Mouse (Mus musculus) midbrain, embryonic 11.5 days (tissue): ENCODE data around the gene Gm43951. TPM values are rescaled to one million over a fixed set of nuclear protein-coding genes. Genes with fewer than 3 reads are reported as not detected.

Experiments used
- ATAC-seq: fragments of 200-750 bp; cut with Nextera tagmentation; 2 replicates; pipeline ENCODE4 v1.8.0; 2017; ENCODE audit warnings: moderate TSS enrichment, moderate library complexity; ENCODE audit not compliant: low FRiP score
- DNase-seq: peaks from one replicate; pipeline ENCODE4 v3.0.0; 2015; ENCODE audit warnings: low spot score; ENCODE audit errors: missing footprints
- H3K27ac ChIP-seq: fragments of 300-500 bp; sonication (generic); 2 replicates; pipeline ENCODE4 v1.5.1; 2014; ENCODE audit warnings: low read depth, low read length
- H3K27me3 ChIP-seq: fragments of 300-500 bp; sonication (generic); 2 replicates; pipeline ENCODE4 v1.6.1; 2014; ENCODE audit warnings: mild to moderate bottlenecking, low read length, moderate library complexity, mixed read lengths; ENCODE audit not compliant: control insufficient read depth, insufficient read depth
- H3K36me3 ChIP-seq: fragments of 300-500 bp; sonication (generic); 2 replicates; pipeline ENCODE4 v1.6.1; 2014; ENCODE audit warnings: mild to moderate bottlenecking, low read length, moderate library complexity, mixed read lengths; ENCODE audit not compliant: control insufficient read depth, insufficient read depth
- H3K4me1 ChIP-seq: fragments of 300-500 bp; sonication (generic); 2 replicates; pipeline ENCODE4 v1.6.1; 2014; ENCODE audit warnings: low read length; ENCODE audit not compliant: control insufficient read depth, insufficient read depth
- H3K4me2 ChIP-seq: fragments of 300-500 bp; sonication (generic); 2 replicates; pipeline ENCODE4 v1.6.1; 2014; ENCODE audit warnings: mild to moderate bottlenecking, moderate library complexity
- H3K4me3 ChIP-seq: fragments of 300-500 bp; sonication (generic); 2 replicates; pipeline ENCODE4 v1.5.1; 2014; ENCODE audit warnings: low read depth, low read length
- H3K9ac ChIP-seq: fragments of 300-500 bp; sonication (generic); 2 replicates; pipeline ENCODE4 v1.6.1; 2014; ENCODE audit warnings: low read length
- H3K9me3 ChIP-seq: fragments of 300-500 bp; sonication (generic); 2 replicates; pipeline ENCODE4 v1.6.1; 2016; ENCODE audit warnings: low read length; ENCODE audit not compliant: control insufficient read depth
- WGBS: fragments of 180-500 bp; shearing (Covaris S2); extraction: QIAGEN DNeasy Blood & Tissue Kit; methylation state at CpG from one replicate; pipeline ENCODE4 v1.1.7; 2014; 5-methylcytosine and 5-hydroxymethylcytosine counted together
- polyA plus RNA-seq: library from polyadenylated mRNA; unstranded; fragments of >200 nt; fragmentation: Nextera tagmentation; extraction: Ambion mirVana; gene quantifications from 2 replicates; pipeline ENCODE4 v1.2.1, GENCODE M21; 2014

Gm43951 gene
- polyA plus RNA-seq, 1 experiment from 2014 or later: 0.12 TPM

DNA sequence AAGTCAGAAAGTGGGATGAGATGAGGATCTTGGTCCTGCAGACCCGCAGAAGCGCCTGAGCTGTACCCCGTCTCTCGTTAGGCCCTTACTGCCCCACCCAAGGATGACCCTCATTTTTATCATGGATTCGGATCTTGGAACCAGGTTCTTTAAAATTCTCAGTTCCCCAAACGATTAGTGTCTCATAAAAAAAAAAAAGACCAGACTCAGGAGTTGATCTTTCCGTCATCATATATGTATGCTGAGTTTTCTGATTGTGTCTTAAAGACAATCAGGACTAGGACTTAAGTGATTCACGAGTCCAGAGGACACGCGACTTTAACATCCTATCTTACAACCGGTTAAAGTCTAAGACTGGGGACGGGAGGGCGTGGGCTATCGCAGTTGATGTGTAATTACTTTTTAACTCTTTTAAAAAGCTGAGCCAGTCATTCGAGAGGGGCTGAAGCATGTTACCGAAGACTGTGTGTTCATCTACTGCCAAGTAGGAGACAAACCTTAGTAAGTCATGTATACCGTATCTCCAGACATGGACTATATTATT, 1.3 kb upstream of the Gm43951 start:
- Histone ChIP-seq H3K4me3 (peak overlapping the region; percentile 72), H3K27ac (no peak overlapping the region), H3K9me3 (no peaks in the 10 kb centered on the region), H3K4me1 (peaks cover 24% of the 10 kb centered on the region), H3K9ac (peak overlapping the region; percentile 83), H3K36me3 (no peaks in the 10 kb centered on the region; the same call in 1 of the 2 replicates), H3K27me3 (no peaks in the 10 kb centered on the region), H3K4me2 (peak overlapping the region; percentile 91)
- 24% methylated on average over 17 of the region's 17 CpGs for WGBS
- ATAC-seq: no peak
- no peak for DNase-seq

DNA sequence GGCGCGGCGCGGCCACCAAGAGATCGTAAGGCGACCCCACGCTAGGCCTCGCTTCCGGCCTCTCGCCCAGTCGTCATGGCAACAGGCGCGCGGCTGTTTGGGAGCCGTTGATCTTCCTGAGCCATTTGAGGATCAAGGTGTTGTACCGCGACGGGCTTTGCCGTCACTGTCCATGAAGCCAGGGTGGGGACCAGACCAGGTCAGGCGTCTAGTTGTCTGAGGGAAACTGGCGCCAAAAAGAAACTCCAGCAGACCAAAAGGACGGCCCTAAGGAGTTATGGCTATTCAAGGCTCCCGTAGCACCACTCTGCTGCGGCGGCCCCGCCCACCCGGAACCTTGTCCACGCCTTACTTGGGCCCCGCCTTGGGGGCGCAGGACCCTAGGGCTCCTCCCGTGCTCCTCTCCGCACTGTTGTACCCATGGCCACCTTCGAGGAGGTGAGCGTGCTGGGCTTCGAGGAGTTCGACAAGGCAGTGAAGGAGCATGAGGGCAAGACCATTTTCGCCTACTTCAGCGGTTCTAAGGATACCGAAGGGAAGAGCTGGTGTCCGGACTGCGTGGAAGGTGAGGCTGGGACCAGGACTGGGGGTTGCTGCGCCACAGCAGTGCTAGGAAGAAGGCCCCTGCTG, 679 bp upstream of the Gm43951 start, which contains the start of the genes 4933427D14Rik and Txndc17:
Gene 4933427D14Rik (minus strand): TSS at position 256 of the 630 bp plus-strand sequence.
Gene Txndc17 (plus strand): TSS at position 344 of the 630 bp plus-strand sequence.
- ATAC-seq: peak; percentile 95
- Histone ChIP-seq H3K9me3 (no peaks in the 10 kb centered on the region), H3K36me3 (no peaks in the 10 kb centered on the region; the same call in 1 of the 2 replicates), H3K27me3 (no peaks in the 10 kb centered on the region), H3K4me1 (peaks cover 24% of the 10 kb centered on the region), H3K9ac (peak within 1 kb of the TSS; percentile 83), H3K27ac (peak within 1 kb of the TSS; percentile 27), H3K4me2 (peak within 1 kb of the TSS; percentile 91), H3K4me3 (peak within 1 kb of the TSS; percentile 72)
- DNase-seq: peak; percentile 98
- under 1% methylated on average over 42 of the region's 42 CpGs for WGBS

DNA sequence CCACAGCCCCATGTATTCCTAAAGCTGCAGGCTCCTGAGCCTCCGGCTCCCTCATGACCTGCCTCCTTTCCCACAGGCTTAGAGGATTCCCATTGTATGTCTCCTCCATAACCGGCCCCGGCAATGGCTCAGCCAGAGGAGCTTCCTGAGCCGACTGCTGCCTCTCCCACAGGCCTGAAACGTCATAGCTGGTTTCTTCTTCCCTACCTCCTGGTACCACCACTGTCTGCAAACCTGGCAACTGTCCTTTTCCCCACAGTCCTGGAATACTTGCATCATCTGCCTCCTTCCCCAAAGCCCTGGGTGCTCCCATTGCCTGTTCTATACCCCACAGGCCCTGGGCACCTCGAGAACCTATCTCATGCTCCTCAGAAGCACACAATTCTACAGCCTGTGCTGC, 1.4 kb downstream of the Gm43951 start:
- ATAC-seq (no peak), DNase-seq (no peak)
- 84% methylated on average over 6 of the region's 6 CpGs for WGBS
- no peaks in the 10 kb centered on the region for H3K27me3 ChIP-seq
- H3K4me2 ChIP-seq: peak overlapping the region; percentile 91; the same call in 1 of the 2 replicates
- H3K9me3 ChIP-seq: no peaks in the 10 kb centered on the region
- H3K27ac ChIP-seq: no peak overlapping the region
- no peak overlapping the region for H3K9ac ChIP-seq
- H3K4me1 ChIP-seq: peaks cover 24% of the 10 kb centered on the region
- peak overlapping the region; percentile 72; the same call in 1 of the 2 replicates for H3K4me3 ChIP-seq
- H3K36me3 ChIP-seq: no peaks in the 10 kb centered on the region; the same call in 1 of the 2 replicates

DNA sequence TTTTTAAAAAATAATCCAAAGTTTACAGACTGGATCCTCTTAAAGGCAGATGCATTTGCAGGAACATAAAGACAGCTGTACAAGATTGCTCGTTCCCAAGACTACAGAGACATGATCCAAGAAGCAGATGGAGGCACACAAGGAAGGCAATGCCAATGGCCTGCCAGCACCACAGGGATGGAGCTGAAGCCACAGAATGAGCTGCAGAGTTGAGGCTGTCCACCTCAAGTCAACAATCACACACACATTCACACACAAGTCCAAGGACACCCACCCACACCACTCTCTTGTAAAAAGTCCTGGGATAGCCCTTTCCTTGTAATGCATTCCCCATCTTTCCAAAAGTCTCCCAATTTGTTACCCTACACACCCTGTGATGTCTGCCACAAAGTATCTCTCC, 3.2 kb downstream of the Gm43951 start:
- peaks cover 24% of the 10 kb centered on the region for H3K4me1 ChIP-seq
- no peak for DNase-seq
- no peak overlapping the region for H3K4me2 ChIP-seq
- peaks cover under 1% of the 10 kb centered on the region; the same call in 1 of the 2 replicates for H3K36me3 ChIP-seq
- no peak overlapping the region for H3K9ac ChIP-seq
- no peak overlapping the region for H3K27ac ChIP-seq
- no peaks in the 10 kb centered on the region for H3K27me3 ChIP-seq
- no peak overlapping the region for H3K4me3 ChIP-seq
- no peaks in the 10 kb centered on the region for H3K9me3 ChIP-seq
- WGBS: 67% methylated on average over 1 of the region's 1 CpGs
- ATAC-seq: no peak

DNA sequence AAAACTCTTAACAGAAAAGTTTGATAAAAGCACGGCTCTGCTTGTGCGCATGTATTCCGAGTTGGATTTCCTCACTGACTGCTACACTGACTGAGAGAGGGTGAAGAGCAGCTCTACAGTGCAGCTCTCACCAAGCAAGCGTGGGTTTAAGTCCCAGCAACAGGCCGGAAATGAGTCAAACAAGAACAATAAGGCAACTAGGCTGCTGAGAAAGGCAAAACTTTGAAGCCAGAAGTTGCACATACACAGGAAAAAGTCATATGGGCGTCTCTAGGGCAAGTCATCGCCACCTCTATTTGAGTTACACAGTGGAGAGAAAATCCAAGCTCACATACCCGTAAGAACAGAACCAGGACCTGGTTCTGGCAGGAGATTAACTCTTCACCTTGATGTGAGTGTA, 10.1 kb downstream of the Gm43951 start:
- DNase-seq: peak; percentile 65
- Histone ChIP-seq H3K4me3 (no peak overlapping the region), H3K9ac (no peak overlapping the region), H3K27ac (no peak overlapping the region), H3K4me1 (no peaks in the 10 kb centered on the region), H3K4me2 (no peak overlapping the region), H3K36me3 (peaks cover 11% of the 10 kb centered on the region; the same call in 1 of the 2 replicates), H3K9me3 (no peaks in the 10 kb centered on the region), H3K27me3 (no peaks in the 10 kb centered on the region)
- WGBS: 94% methylated on average over 8 of the region's 8 CpGs
- ATAC-seq: no peak

DNA sequence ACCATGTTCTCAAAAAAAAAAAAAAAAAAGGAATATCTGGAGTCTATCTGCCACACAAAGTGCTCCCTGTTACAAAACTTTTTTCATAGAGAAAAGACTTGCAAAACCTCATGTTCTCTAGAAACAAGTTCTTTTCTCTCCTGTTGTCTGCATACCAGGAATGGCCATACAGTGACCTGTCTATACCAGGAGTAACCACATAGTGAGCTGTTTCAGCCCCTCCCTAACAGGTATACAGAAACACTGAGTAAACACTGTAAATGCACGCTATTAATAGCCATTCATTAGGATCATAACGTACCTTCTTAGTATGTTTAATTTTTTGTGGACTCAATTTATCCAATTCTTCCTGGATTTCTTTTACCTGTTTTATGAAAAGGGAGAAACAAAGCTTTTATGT, 12.4 kb downstream of the Gm43951 start:
- Histone ChIP-seq H3K4me1 (no peaks in the 10 kb centered on the region), H3K4me3 (no peak overlapping the region), H3K9ac (no peak overlapping the region), H3K27me3 (no peaks in the 10 kb centered on the region), H3K9me3 (no peaks in the 10 kb centered on the region), H3K27ac (no peak overlapping the region), H3K4me2 (no peak overlapping the region), H3K36me3 (peaks cover 14% of the 10 kb centered on the region; the same call in 1 of the 2 replicates)
- no peak for ATAC-seq
- DNase-seq: peak; percentile 54
- 98% methylated on average over 2 of the region's 2 CpGs for WGBS

DNA sequence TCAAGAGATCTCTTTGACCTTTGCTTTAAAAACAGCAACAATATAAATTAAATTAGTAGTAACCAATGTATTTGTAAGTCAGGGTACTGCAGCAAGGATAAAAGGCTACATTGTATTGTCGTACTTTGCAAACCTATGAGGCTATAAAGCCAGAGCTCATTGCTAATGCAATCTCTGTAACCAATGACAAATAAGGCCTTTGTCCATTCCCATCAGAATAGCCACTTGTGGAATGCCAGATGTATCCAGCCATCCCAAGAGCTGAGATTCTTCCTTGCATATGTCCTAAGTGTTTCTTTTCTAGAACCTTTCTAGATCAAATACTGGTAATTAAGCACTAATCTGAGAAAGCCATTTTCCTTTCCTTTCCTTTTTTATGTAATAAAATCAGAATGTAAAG, 15.8 kb downstream of the Gm43951 start:
- peaks cover 10% of the 10 kb centered on the region for H3K36me3 ChIP-seq
- H3K9me3 ChIP-seq: no peaks in the 10 kb centered on the region
- no peak overlapping the region for H3K27ac ChIP-seq
- H3K4me1 ChIP-seq: no peaks in the 10 kb centered on the region
- 73% methylated on average over 1 of the region's 1 CpGs for WGBS
- H3K4me3 ChIP-seq: no peak overlapping the region
- DNase-seq: peak; percentile 39
- no peak overlapping the region for H3K9ac ChIP-seq
- ATAC-seq: no peak
- no peaks in the 10 kb centered on the region for H3K27me3 ChIP-seq
- no peak overlapping the region for H3K4me2 ChIP-seq

DNA sequence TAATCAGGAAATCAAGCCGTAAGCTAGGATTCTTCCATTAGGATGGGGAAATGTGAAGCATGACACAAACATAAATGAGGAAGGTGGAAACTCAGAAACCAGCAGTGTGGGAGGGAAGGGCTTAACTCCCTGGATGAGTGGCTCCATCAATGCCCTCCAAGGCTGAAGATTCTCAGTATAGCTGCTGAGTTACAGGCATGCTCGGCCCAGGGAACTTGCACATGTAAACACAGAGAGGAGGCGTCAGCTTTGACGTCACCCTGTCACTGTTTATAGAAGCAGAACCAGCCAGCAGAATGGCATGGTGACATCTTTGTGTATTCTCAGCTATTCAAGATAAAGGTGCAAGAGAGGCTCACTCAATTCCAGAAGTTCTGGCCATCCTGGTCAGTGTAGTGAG, 22.4 kb downstream of the Gm43951 start:
- DNase-seq (peak; percentile 60), ATAC-seq (no peak)
- H3K4me3 ChIP-seq: no peak overlapping the region
- H3K9me3 ChIP-seq: no peaks in the 10 kb centered on the region
- no peak overlapping the region for H3K4me2 ChIP-seq
- WGBS: 84% methylated on average over 4 of the region's 4 CpGs
- H3K9ac ChIP-seq: no peak overlapping the region
- H3K36me3 ChIP-seq: peaks cover 8% of the 10 kb centered on the region
- H3K4me1 ChIP-seq: no peaks in the 10 kb centered on the region
- no peaks in the 10 kb centered on the region for H3K27me3 ChIP-seq
- H3K27ac ChIP-seq: no peak overlapping the region

DNA sequence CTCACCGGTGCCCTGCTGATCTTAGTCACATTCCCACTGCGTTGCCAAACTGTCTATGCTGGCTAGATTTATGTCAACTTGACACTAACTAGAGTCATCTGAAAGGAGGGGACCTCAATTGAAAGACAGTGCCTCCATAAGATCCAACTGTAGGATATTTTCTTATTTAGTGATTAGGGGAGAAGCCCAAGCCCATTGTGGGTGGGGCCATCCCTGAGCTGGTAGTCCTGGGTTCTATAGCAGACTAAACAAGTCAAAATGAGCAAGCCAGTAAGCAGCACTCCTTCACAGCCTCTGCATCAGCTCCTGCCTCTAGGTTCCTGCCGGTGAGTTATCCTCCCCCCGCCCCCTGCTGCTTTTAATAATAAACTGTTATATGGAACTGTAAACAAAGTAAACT, 25.5 kb downstream of the Gm43951 start:
- no peak overlapping the region for H3K27ac ChIP-seq
- H3K4me3 ChIP-seq: no peak overlapping the region
- H3K36me3 ChIP-seq: peaks cover 8% of the 10 kb centered on the region; the same call in 1 of the 2 replicates
- no peak for ATAC-seq
- no peaks in the 10 kb centered on the region for H3K9me3 ChIP-seq
- DNase-seq: peak; percentile 66
- no peaks in the 10 kb centered on the region for H3K4me1 ChIP-seq
- H3K9ac ChIP-seq: no peak overlapping the region
- 90% methylated on average over 4 of the region's 4 CpGs for WGBS
- H3K27me3 ChIP-seq: no peaks in the 10 kb centered on the region
- H3K4me2 ChIP-seq: no peak overlapping the region
